Mouse (Mus musculus) E14TG2a.4 (cell line): ENCODE results near the gene Itm2b.

Source experiments
- CTCF ChIP-seq: conservative IDR thresholded peaks from 2 replicates; pipeline ENCODE4 v1.5.1; 2014; ENCODE audit warnings: low read length
- NANOG ChIP-seq: IDR thresholded peaks from 2 replicates; pipeline ENCODE4 v1.6.1; 2014; ENCODE audit warnings: borderline replicate concordance, low read length, mixed read lengths

- TF ChIP-seq CTCF, result no peak
- TF ChIP-seq NANOG, result no peak
These were observed 30.4 kb upstream of the Itm2b start for GRCm38 (mm10) chr14:73415376-73416035.
